Mouse (Mus musculus) central nervous system, embryonic 14 days (tissue): ENCODE results near the gene Vmn2r84. TPM values are rescaled to one million over a fixed set of nuclear protein-coding genes. Genes with fewer than 3 reads are reported as not detected.

ENCODE experiments used
- polyA plus RNA-seq: library from polyadenylated mRNA; depleted of rRNA; stranded (reverse); fragments of >200 nt; gene quantifications from 2 replicates; pipeline ENCODE4 v1.2.3, GENCODE M21; 2012; rRNA removed

The Vmn2r84 gene
- 0.01 and 0.02 TPM in 2 replicates for polyA plus RNA-seq

GRCm38 (mm10) chr10:130394232-130394631, at the start of gene Vmn2r84:
TSS of gene Vmn2r84 (minus strand) at chr10:130394332.

GRCm38 (mm10) chr10:130429603-130430002, 35.5 kb upstream of the Vmn2r84 start, which contains the start of gene Vmn2r85:
TSS of gene Vmn2r85 (minus strand) at chr10:130429703.

Other genes with a start within 250 kb of the Vmn2r84 start
- gene Olfr825, start 227.6 kb downstream of the Vmn2r84 start, polyA plus RNA-seq = not detected in 2 replicates
- not detected in 2 replicates for gene Olfr826, start 210.1 kb downstream of the Vmn2r84 start, polyA plus RNA-seq
- gene Olfr827, start 179.9 kb downstream of the Vmn2r84 start, polyA plus RNA-seq = not detected in 2 replicates
- 1.6 and 2.4 TPM in 2 replicates for gene Neurod4, start 114.1 kb downstream of the Vmn2r84 start, polyA plus RNA-seq
- 0.05 and 0.29 TPM in 2 replicates for gene Tespa1, start 71.5 kb downstream of the Vmn2r84 start, polyA plus RNA-seq
- gene Vmn2r85, start 35.4 kb upstream of the Vmn2r84 start, polyA plus RNA-seq = 0.04 TPM in 2 replicates
- 0.04 and 0.06 TPM in 2 replicates for gene Vmn2r86, start 61.7 kb upstream of the Vmn2r84 start, polyA plus RNA-seq
- 0.36 and 0.41 TPM in 2 replicates for gene Vmn2r87, start 103.1 kb upstream of the Vmn2r84 start, polyA plus RNA-seq